Mouse (Mus musculus) cerebellum, adult (tissue): ENCODE measurements at regions not wholly inside any gene's neighbourhood (a gene's known extent, or its start where the extent isn't known, plus 50 kb on each side); places are given as distances from the start of the nearest gene placed in this dataset.

Experiments
- ATAC-seq: cut with Nextera tagmentation; 2 replicates; pipeline ENCODE4 v1.9.2; 2017; ENCODE audit warnings: mild to moderate bottlenecking, moderate library complexity, mixed read lengths; ENCODE audit not compliant: insufficient number of reproducible peaks, low FRiP score, low TSS enrichment

DNA sequence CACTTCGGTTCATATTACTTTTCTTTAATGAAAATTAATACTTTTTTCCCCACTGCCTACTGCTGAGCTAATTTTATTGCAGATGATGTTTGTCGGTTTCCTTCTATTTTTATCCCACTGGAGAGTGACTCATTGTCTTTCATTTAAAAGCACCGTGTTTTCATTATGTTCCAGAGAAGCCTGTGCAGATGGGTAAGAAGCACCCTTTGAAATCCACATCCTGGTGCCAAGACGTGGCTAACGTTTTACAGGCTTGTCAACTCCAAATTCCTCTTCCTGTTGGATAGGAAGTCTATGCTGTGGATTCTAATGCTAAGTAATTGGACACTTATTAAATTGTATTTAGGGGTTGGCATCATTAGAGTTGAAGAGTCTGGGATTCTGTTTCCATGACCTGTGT is 364.3 kb downstream of the Fam198b start:
- no peak for ATAC-seq

DNA sequence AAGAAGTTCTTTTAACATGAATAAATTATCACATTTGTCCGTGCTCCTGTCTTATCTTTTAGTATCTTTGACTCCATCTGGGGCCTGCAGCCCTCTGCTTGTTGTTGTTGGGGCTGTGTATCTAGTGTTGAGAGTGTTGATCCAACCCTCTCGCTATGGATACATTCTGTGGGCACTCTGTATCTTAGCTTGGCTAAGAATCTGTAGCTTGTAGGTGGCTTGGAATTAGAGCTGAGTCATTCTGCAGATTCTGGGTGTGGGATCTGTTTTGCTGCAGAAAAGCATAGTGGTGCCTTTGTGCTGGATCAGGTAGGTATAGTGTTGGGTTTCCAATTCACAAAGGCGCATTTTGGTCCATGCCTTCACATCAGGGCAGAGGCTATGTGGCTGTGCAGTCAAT is 365.6 kb downstream of the Fam198b start:
- no peak for ATAC-seq

DNA sequence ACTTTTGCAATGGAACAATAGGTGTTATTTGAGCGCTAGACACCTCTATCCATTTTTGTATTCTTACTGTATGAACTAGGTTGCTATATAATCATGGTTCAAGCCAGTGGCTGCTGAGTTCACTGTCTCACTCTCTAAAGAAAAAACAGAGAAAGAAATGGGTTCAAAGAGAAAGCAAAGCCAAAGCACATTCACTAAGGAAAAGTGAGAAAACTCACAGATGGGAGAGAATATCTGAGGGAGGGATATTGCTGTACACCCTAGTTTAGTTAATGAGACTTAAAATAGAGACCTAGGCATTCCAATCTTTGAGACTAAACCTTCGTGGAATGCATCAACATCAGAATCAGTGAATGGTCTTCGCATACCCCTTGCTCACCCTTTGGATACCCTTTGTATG is 371.0 kb downstream of the Fam198b start:
- no peak for ATAC-seq

DNA sequence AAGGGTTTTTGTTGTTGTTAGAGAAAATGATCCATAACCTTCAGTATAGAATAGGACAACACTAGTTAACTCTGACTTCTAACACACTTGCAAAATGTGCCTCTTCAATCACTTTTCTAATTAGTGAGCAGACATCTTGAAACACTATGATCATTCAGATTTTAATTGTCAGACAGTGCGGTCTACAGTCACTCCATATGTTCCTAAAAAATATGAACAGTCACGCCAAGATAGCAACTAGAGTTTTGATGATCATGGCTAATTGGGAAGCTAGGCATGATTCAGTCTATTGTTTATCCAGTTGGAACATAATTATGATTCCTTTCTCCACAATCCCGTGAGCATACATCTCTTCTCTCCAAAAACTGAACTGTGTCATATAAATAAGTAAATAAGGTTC is 372.1 kb downstream of the Fam198b start:
- no peak for ATAC-seq

DNA sequence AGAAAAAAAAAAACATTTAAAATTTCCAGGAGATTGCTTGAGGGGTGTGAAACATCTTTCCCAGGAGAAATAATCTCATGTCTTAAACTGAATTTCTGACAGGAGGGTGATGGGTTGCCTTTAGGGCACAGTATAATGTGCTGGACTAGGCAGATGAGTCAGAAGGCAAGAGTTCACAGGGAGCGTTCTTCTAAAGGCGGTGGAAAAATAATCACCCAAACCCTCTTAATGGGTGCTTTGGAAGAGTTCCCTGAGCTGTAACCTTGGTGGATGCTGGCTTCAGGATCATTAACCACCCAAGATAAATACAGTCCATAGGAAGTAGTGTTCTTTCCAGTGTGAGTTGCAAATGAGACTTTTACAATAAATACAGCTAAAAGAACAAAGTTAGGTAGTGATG is 378.8 kb downstream of the Fam198b start:
- ATAC-seq, result no peak

DNA sequence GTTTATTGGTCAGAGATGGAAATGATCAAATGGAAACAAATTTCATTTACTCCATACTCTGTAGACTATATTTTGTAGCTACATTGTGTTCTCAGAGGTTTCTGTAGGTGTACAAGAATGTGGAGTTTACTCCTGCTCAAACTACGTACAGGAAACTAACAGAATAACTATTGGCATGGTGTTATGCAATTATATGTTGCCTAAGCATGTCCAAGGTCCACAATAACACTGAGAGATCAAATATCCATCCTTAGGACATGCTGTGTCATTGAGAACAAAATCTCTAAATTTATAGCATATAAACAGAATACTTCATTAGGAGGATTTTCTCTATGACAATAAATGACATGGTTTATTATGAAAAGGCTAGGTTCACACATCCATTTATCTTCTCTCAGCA is 400.3 kb downstream of the Fam198b start:
- ATAC-seq, result no peak

DNA sequence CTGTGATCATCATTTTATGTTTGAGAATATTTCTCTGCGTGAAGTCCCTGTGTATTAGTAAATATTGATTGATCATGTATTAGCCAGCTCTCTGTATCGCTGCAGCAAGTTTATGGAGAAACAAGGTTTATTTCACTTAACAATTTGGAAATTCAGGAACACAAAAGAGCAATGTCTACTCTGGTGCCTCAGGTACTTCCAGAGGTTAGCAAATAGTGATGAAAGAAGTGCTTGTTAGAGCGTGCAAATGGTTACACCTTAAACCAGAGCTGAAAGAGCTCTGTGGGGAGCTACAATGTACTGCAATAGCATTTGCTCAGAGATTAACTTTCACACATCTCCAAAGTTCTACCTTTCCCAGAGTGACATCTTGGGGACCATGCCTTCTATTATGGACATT is 400.9 kb downstream of the Fam198b start:
- ATAC-seq, result no peak

DNA sequence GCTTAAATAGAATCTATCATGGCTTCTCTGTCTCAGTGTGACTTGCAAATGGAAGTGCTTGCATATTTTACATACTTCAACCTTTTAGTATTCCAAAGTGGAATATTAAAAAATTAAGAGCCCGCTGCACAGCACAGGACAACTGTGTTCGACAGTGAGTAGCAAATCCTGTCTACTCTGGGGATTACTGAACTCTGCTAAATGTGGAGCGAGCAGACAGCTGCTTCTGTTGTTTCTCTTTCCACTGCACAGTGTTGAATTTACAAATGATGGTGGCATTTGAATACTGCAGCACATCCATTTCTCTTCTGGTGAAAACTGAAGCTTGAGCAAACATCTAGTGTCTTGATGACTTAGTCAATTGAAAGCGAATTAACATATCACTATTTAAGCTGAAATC is 409.2 kb downstream of the Fam198b start:
- no peak for ATAC-seq

DNA sequence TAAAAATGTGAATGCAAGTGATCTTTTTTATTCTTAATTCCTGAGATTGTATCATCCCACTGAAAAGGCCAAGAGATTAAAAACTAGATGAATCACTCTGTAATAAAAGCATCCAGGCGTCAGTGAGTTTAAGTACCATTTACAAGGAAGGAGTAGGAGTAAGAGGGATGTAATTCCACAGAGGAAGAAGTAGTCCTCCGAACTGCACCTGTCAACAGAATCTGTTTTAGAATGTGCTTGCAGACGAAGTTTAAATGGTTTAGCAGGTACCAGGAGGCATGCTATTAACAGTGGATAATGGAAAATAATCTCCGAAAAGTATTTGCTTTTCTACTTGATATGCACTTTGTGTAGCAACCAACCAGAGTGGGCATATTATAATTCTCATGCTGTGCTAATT is 423.3 kb downstream of the Fam198b start:
- no peak for ATAC-seq

DNA sequence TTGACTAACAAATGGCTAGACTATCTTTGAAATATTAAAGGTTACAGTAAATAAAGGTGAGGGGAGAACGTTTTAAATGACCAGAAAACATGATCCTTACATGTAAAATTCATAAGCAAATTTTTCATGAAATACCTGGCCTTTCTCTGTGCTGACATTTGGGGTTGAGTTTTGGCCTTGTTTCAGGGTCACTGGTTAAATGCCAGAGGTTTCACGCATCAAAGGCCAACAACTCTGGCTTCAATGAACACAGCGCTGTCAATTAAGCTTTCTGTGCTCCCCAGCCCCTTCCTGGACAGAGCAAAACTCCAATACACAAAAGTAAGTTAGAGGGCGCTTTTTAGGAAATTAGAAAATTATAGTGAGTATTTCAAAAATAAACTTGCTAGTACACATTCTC is 425.6 kb downstream of the Fam198b start:
- no peak for ATAC-seq

DNA sequence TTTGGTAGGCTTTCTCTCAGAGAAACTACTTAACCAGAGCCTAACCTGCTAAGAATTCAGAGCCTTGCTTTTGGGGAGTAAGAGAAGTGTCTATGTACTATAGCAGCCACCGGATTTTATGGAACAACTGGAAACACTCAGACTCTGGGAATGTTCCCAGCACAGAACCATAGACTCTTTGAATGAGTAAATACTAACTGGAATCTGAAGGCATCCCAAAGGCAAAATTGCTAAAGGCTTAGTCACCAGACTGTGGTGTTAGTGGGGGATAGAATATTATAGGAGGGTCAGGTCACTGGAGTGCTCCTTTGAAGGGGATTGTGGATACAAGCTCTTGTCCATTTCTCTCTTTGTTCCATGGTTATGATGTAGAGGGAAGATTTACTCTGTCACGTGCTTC is 427.4 kb downstream of the Fam198b start:
- ATAC-seq, result no peak

DNA sequence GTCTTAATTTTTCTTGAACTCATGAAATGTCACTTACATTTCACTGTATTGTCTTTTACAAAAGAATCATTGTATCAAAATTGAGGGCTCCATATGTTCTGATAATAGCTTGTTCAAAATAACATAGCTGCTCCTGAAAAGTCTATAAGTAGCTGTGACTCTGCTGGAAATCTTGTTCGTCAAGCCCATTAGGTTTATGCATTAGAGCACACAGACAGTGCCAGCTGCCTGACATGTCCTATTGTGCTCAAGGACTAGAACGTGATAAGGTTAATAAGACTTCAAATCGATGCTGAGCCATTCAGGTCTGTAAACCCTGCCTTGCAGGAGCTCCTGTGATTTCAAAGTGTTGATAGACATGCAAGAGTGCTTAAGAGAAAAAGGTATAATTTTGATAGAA is 438.0 kb downstream of the Fam198b start:
- no peak for ATAC-seq

DNA sequence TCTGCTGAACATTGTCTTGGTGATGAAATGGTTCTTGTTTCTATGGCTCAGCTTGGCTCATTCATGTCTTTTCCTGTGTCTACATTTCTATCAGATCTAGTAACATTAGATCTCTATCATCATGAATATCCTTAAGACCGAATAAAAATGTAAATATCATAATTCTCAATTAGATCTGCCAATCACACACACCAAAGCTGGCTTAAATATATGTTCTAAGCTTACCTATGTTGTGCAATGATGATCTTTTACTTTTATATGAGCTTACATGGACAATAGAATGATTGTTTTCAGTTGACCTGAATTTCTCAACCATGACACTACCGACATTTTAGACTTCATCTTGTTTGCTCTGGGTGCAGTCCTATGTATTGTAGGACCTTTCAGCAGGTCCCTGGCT is 440.4 kb downstream of the Fam198b start:
- no peak for ATAC-seq

DNA sequence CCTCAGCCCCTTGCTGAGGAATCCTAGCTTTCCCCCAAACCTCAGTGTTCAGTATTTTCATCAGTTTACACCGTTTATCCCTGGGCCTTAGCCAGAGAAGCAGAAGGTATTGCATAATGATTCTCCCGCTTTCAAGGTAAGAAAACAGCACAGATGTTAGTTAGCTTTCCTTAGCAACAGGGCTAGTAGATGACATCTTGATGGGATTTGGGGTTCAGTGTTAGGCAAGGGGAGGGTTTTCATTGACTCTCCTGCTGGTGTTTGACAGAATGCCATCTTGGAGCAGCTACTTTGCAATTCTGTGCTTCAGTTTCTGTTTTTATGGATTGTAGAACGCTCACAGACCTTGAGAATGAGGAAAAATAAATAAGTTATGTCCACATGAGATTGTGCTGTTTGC is 447.4 kb downstream of the Fam198b start:
- no peak for ATAC-seq

DNA sequence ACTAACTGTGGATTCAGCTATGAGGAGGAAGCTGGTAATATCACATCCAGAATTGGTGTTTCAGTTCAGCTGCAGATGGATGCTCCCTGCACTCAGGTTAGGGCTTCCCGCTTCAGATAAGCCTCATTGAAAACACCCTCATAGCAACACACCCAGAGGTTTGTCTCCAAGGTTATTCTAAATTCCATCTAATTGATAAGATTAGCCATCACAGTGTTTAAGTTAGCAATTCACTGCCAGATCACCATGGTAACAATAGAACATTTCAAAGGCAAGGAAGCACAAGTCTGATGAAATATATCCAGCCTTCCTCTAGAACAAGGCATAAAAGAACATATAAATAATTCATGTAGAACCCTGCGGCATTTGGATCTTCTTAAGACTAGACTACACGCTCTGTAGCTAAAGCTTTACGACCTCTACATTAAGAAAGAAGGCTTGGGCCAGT is 450.1 kb downstream of the Fam198b start:
- ATAC-seq, result no peak

DNA sequence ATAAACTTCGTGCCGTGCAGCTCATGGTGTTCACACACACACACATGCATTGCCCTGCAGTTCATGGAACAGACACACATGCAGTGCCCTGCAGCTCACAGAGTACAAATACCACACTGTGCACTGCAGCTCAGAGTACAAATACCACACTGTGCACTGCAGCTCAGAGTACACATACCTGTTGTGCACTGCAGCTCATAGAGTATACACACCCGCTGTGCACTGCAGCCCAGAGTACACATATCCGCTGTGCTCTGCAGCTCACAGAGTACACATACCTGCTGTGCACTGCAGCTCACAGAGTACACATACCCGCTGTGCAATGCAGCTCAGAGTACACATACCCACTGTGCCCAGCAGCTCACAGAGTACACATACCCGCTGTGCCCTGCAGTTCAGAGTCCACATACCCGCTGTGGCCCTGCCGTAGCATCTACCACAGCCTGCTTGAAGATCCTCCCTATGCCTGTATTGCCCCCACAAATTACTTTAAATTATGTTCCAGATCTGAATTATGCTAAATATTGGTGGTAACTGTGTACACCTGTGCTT is 451.9 kb downstream of the Fam198b start:
- no peak for ATAC-seq

DNA sequence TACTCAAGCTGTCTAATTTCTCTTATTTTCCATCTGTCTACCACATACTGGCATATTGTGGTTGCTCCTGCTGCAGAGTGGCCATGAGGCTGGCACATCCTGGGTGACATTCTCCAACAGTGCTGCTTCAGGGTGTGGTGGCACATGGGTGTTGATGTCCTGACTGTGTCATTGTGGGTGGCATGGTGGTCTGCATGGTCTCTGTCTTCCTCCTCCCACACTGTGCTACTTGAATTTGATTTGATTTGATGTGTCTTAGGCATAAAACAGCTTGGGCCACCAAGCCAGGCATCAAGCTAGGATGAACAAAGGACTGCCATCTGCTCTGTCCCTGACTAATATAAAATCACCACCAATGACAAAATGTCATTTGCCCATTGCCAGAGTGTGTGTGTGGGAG is 434.7 kb downstream of the Gria2 start:
- peak; percentile 20; the same call in 1 of the 2 replicates for ATAC-seq

DNA sequence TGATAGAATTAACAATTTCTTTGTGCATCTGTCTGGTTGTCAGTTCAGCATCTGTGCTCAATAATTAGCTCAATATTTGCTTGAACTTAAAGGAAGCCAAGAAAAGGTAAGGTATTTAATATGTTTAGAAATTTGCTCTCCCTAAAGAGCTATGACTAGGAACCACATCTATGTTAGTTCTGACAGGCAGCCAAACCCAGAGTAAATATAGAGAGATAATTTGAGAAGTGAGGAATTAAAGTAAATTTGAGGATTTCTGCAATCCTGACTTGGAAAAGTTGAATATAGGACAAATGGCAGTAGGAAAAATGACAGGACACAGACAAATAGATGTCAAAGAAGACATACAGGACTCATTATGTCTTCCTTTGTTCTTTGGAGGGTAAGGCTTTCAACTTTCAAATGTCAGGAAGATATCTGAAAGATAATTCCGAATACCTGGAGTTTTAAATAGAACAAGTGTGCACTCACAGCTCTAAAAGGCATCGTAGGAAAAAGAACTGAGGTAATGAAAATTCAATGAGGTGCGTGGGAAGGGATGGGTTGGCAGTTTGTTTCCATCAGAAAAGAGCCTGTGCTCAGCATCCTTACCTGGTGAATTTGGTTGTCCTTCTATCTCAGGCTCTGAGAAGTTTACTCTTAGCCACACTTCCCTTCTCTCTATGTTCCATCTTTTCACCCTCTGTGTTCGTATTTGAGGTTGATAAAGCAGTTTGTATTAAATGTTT is 433.3 kb downstream of the Gria2 start:
- ATAC-seq, result no peak

DNA sequence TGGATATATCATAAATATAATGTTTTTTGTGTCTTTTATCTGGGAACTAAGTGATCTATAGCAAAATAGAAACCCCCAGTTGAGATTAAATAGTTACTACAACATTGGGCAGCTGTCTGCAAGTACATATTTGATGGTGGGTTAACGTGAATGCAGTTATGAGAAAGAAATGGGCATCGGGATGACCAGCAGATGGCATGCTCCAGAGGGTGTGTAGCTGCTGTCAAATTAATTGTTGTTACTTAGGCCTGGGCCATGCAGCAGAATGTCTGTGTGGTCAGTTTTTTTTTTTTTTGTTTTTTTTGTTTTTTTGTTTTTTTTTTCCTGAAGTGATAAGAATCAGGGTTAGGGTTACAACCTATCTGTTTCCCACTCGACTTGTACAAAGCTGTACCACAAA is 430.2 kb downstream of the Gria2 start:
- ATAC-seq, result peak; percentile 64; the same call in 1 of the 2 replicates

DNA sequence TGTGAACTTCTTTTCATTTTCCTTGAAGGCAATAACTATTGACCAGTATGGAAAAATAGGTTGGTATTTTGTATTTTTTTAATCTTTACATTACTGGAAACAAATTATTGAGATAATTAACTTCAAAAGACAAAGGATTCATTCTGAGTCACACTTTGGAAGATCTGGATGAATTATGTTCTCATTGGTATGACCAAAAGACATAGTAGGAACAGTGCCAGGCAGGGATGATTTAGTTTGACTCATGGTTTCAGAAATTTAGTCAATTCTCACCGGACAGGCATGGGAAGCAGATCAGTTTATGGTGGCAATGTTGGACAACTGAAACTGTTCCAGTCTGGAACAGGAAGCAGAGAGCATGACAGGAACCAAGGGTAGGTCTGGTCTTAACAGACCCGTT is 416.6 kb downstream of the Gria2 start:
- ATAC-seq, result no peak

DNA sequence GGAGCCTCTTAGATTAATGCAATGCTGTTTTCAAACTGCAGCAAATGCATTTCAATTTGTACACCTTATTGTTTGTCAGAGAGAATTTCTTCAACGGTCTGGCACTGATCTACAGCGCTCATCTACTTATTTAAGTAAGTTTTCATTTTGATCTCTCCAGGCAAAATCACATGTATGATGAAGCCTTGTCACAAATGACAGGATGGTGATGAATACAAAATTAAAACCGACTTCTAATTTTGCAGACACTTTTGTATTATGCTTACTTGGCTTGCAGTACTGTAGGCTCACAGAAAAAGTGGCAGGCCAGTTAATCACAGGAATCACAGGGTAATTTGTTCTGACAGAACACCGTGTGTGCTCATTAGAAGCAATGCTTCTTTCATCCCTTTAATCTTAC is 406.4 kb downstream of the Gria2 start:
- no peak for ATAC-seq

DNA sequence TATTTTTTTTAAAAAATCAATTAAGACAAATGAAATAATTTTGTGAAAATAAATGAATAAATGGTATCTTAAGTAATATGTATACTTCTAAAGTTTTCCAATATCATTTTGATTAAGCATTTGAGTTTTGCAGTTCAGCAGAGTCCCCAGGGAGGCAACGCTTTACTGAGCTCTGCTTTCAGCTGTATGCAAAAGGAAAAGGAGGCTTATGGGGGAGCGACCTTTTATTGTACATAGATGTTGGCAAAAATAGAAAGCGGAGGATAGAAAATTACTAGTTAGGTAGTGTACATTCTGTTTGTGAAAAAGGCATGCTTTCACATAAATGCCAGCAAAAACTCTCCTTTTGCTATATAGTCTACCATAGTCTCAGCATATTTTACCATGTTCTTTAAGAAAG is 382.2 kb downstream of the Gria2 start:
- ATAC-seq, result no peak
